Mouse (Mus musculus): ENCODE measurements around the gene Ddx1. TPM values are rescaled to one million over a fixed set of nuclear protein-coding genes. Genes with fewer than 3 reads are reported as not detected.

Ddx1 gene
- 9.5 and 10.0 TPM in 2 replicates for polyA plus RNA-seq (2012; rRNA removed)

- DNase-seq (ENCODE audit: low read depth, low spot score): peak; percentile 42
- 2% methylated on average over 59 of the region's 59 CpGs for WGBS
Observed at GRCm38 (mm10) chr12:13248691-13249572, at the start of gene Ddx1. Ddx1 (minus strand) TSS chr12:13249213.

GRCm38 (mm10) chr12:13293421-13293881, 44.4 kb upstream of the Ddx1 start:
- no peak for DNase-seq (ENCODE audit: low read depth, low spot score)
- 72% methylated on average over 3 of the region's 3 CpGs for WGBS

GRCm38 (mm10) chr12:13291453-13291852, 42.4 kb upstream of the Ddx1 start:
- no peak for DNase-seq (ENCODE audit: low read depth, low spot score)
- 89% methylated on average over 2 of the region's 2 CpGs for WGBS

- WGBS: 33% methylated on average over 16 of the region's 16 CpGs
- DNase-seq (ENCODE audit: low read depth, low spot score): no peak
Observed at GRCm38 (mm10) chr12:13269570-13270390, 20.8 kb upstream of the Ddx1 start.

GRCm38 (mm10) chr12:13268826-13269449, 19.9 kb upstream of the Ddx1 start, which contains the start of gene Nbas:
Nbas (plus strand) TSS chr12:13269133.
- 2% methylated on average over 38 of the region's 38 CpGs for WGBS
- DNase-seq (ENCODE audit: low read depth, low spot score): peak; percentile 46

- DNase-seq (ENCODE audit: low read depth, low spot score): no peak
- WGBS: 31% methylated on average over 3 of the region's 3 CpGs
Observed at GRCm38 (mm10) chr12:13268412-13268811, 19.4 kb upstream of the Ddx1 start.

- DNase-seq (ENCODE audit: low read depth, low spot score): no peak
- 42% methylated on average over 2 of the region's 2 CpGs for WGBS
Observed at GRCm38 (mm10) chr12:13255701-13256100, 6.7 kb upstream of the Ddx1 start.

- WGBS: 17% methylated on average over 3 of the region's 3 CpGs
- DNase-seq (ENCODE audit: low read depth, low spot score): no peak
Observed at GRCm38 (mm10) chr12:13255068-13255467, 6.1 kb upstream of the Ddx1 start.

- no peak for DNase-seq (ENCODE audit: low read depth, low spot score)
- WGBS: 76% methylated on average over 3 of the region's 3 CpGs
Observed at GRCm38 (mm10) chr12:13249573-13249919, 533 bp upstream of the Ddx1 start.

- no peak for DNase-seq (ENCODE audit: low read depth, low spot score)
Observed at GRCm38 (mm10) chr12:13242453-13242852, 6.6 kb downstream of the Ddx1 start.

- DNase-seq (ENCODE audit: low read depth, low spot score): no peak
- 25% methylated on average over 8 of the region's 8 CpGs for WGBS
Observed at GRCm38 (mm10) chr12:13218101-13218514, 30.9 kb downstream of the Ddx1 start.

GRCm38 (mm10) chr12:13217568-13217967, 31.4 kb downstream of the Ddx1 start:
- DNase-seq (ENCODE audit: low read depth, low spot score): no peak
- WGBS: 39% methylated on average over 3 of the region's 3 CpGs

GRCm38 (mm10) chr12:13216501-13217103, 32.4 kb downstream of the Ddx1 start:
- DNase-seq (ENCODE audit: low read depth, low spot score): no peak
- WGBS: 21% methylated on average over 5 of the region's 5 CpGs

- DNase-seq (ENCODE audit: low read depth, low spot score): no peak
- 51% methylated on average over 11 of the region's 11 CpGs for WGBS
Observed at GRCm38 (mm10) chr12:13214345-13215278, 34.4 kb downstream of the Ddx1 start.

- 40% methylated on average over 11 of the region's 11 CpGs for WGBS
- no peak for DNase-seq (ENCODE audit: low read depth, low spot score)
Observed at GRCm38 (mm10) chr12:13211746-13212482, 37.1 kb downstream of the Ddx1 start.

- DNase-seq (ENCODE audit: low read depth, low spot score): no peak
- WGBS: 72% methylated on average over 13 of the region's 13 CpGs
Observed at GRCm38 (mm10) chr12:13209692-13210377, 39.2 kb downstream of the Ddx1 start.

GRCm38 (mm10) chr12:13208983-13209451, 40.0 kb downstream of the Ddx1 start:
- DNase-seq (ENCODE audit: low read depth, low spot score): no peak
- 83% methylated on average over 11 of the region's 11 CpGs for WGBS
